ENCODE assay signal across 9 mouse cellular contexts in genomic region chr5:65731173-65732007, GRCm38 (mm10). TPM values are rescaled to one million over a fixed set of nuclear protein-coding genes. Genes with fewer than 3 reads are reported as not detected.
DNase-seq lines count a peak whose midpoint lies in the region; ATAC-seq lines count a peak whose summit lies in the region.
"Had no signal": no experiment of that assay in that cellular context is flagged by ENCODE, and none has a peak within 500 bp of the region (broad histone marks: within the 10 kb centered on the region; RNA-seq: fewer than 3 reads in every experiment).

No protein-coding gene starts in this region.

- 67% methylated on average over 9 of the region's 9 CpGs for WGBS in embryonic facial prominence, embryonic 10.5 days
- WGBS in hindbrain, embryonic 13.5 days, result 70% methylated on average over 9 of the region's 9 CpGs

- H3K27ac ChIP-seq in embryonic facial prominence, embryonic 10.5 days (replicated peaks), result peak overlapping the region; percentile 15; the same call in 1 of the 2 replicates
- no peak overlapping the region for H3K27ac ChIP-seq in hindbrain, embryonic 13.5 days
- H3K27ac ChIP-seq: limb, embryonic 13.5 days had no signal

- no peaks in the 10 kb centered on the region for H3K36me3 ChIP-seq in embryonic facial prominence, embryonic 10.5 days (replicated peaks)
- H3K36me3 ChIP-seq in hindbrain, embryonic 13.5 days, result no peaks in the 10 kb centered on the region
- H3K36me3 ChIP-seq: limb, embryonic 13.5 days had no signal

- H3K9me3 ChIP-seq in embryonic facial prominence, embryonic 10.5 days, result no peaks in the 10 kb centered on the region
- H3K9me3 ChIP-seq in hindbrain, embryonic 13.5 days, result no peaks in the 10 kb centered on the region

- H3K9ac ChIP-seq in hindbrain, embryonic 13.5 days, result no peak overlapping the region
- H3K9ac ChIP-seq: limb, embryonic 13.5 days had no signal

- no peaks in the 10 kb centered on the region for H3K27me3 ChIP-seq in embryonic facial prominence, embryonic 10.5 days (replicated peaks; ENCODE audit: low read depth, poor library complexity, severe bottlenecking)
- no peaks in the 10 kb centered on the region for H3K27me3 ChIP-seq in hindbrain, embryonic 13.5 days
- H3K27me3 ChIP-seq: limb, embryonic 13.5 days had no signal

- peak; percentile 65 for DNase-seq in adrenal gland, adult 2 months
- no peak for DNase-seq in embryonic facial prominence, embryonic 10.5 days (ENCODE audit: low spot score)
- peak; percentile 78 for DNase-seq in heart, postnatal 4 days
- peak; percentile 53 to 67 for DNase-seq in lung, adult 18-20 months
- no peak for DNase-seq in right cerebral cortex, adult 2 months (ENCODE audit: low spot score in 2 of 2)
- DNase-seq in cerebellum, adult 9-10 months, result no peak

- no peak for ATAC-seq in monocyte, adult 5-6 weeks (replicated peaks; ENCODE audit: insufficient number of reproducible peaks, low FRiP score, low TSS enrichment, poor library complexity, severe bottlenecking)
- no peak for ATAC-seq in hindbrain, embryonic 13.5 days (ENCODE audit: low FRiP score)

- H3K4me1 ChIP-seq in embryonic facial prominence, embryonic 10.5 days, result no peaks in the 10 kb centered on the region
- no peaks in the 10 kb centered on the region for H3K4me1 ChIP-seq in hindbrain, embryonic 13.5 days (replicated peaks)
- H3K4me1 ChIP-seq: limb, embryonic 13.5 days had no signal

- no peak overlapping the region for H3K4me3 ChIP-seq in embryonic facial prominence, embryonic 10.5 days
- H3K4me3 ChIP-seq in hindbrain, embryonic 13.5 days, result no peak overlapping the region
- H3K4me3 ChIP-seq: limb, embryonic 13.5 days had no signal

- H3K4me2 ChIP-seq in hindbrain, embryonic 13.5 days, result no peak overlapping the region
- H3K4me2 ChIP-seq: limb, embryonic 13.5 days had no signal

RNA-seq across cellular contexts. Expression of gene N4bp2, which starts 31.9 kb away (rescaled TPM):
- total RNA-seq in adrenal gland, adult 2 months (2021), result 10 to 100 TPM in 1 of 2 experiments, 1 to 10 TPM in 1; 8.7 to 14.1 TPM
- 4.9 and 7.1 TPM in 2 replicates for polyA plus RNA-seq in adrenal gland, adult 2 months (2012; rRNA removed)
- polyA plus RNA-seq in embryonic facial prominence, embryonic 10.5 days (2016; fragmentation: Nextera tagmentation; extraction: Ambion mirVana), result 37.0 and 37.5 TPM in 2 replicates
- total RNA-seq in heart, postnatal 4 days (2021), result 10 to 100 TPM; 33.7 to 36.6 TPM
- 28.2 to 33.1 TPM (median 28.9 TPM) in 3 replicates for total RNA-seq in monocyte, adult 5-6 weeks (2017)
- 19.2 and 19.4 TPM in 2 replicates for polyA plus RNA-seq in hindbrain, embryonic 13.5 days (2015; fragmentation: Nextera tagmentation; extraction: Ambion mirVana)

RNA-seq across cellular contexts. Expression of gene Pds5a, which starts 33.3 kb away (rescaled TPM):
- total RNA-seq in adrenal gland, adult 2 months (2021), result 10 to 100 TPM; 74.0 to 98.1 TPM
- 2.9 and 3.0 TPM in 2 replicates for polyA plus RNA-seq in adrenal gland, adult 2 months (2012; rRNA removed)
- polyA plus RNA-seq in embryonic facial prominence, embryonic 10.5 days (2016; fragmentation: Nextera tagmentation; extraction: Ambion mirVana), result 93.2 and 98.1 TPM in 2 replicates
- total RNA-seq in heart, postnatal 4 days (2021), result 10 to 100 TPM; 88.1 to 93.2 TPM
- 172 to 257 TPM (median 179 TPM) in 3 replicates for total RNA-seq in monocyte, adult 5-6 weeks (2017)
- polyA plus RNA-seq in hindbrain, embryonic 13.5 days (2015; fragmentation: Nextera tagmentation; extraction: Ambion mirVana), result 54.2 and 57.8 TPM in 2 replicates

Comparison
In these comparisons a context has a peak if more than half of its experiments do, and no peak if none do; other contexts are left out.
1. DNase-seq: peak in adrenal gland, adult 2 months (single experiment), heart, postnatal 4 days (single experiment) and lung, adult 18-20 months (2 of 2); none in embryonic facial prominence, embryonic 10.5 days (single experiment), right cerebral cortex, adult 2 months (0 of 2) and cerebellum, adult 9-10 months (single experiment).